Mouse (Mus musculus) spleen, adult 10 weeks (tissue): ENCODE data around the gene Ints13. TPM values are rescaled to one million over a fixed set of nuclear protein-coding genes. Genes with fewer than 3 reads are reported as not detected.

ENCODE experiments used
- polyA plus RNA-seq: library from polyadenylated mRNA; stranded (reverse); fragments of 350-450 nt; fragmentation: Illumina TruSeq; extraction: RNeasy Lipid Tissue Mini Kit (QIAGEN cat#74804); gene quantifications from one replicate; pipeline ENCODE4 v1.2.3, GENCODE M21; 2015; ENCODE audit warnings: low replicate concordance; ENCODE audit not compliant: insufficient read depth

The Ints13 gene
- 120 TPM for polyA plus RNA-seq

DNA sequence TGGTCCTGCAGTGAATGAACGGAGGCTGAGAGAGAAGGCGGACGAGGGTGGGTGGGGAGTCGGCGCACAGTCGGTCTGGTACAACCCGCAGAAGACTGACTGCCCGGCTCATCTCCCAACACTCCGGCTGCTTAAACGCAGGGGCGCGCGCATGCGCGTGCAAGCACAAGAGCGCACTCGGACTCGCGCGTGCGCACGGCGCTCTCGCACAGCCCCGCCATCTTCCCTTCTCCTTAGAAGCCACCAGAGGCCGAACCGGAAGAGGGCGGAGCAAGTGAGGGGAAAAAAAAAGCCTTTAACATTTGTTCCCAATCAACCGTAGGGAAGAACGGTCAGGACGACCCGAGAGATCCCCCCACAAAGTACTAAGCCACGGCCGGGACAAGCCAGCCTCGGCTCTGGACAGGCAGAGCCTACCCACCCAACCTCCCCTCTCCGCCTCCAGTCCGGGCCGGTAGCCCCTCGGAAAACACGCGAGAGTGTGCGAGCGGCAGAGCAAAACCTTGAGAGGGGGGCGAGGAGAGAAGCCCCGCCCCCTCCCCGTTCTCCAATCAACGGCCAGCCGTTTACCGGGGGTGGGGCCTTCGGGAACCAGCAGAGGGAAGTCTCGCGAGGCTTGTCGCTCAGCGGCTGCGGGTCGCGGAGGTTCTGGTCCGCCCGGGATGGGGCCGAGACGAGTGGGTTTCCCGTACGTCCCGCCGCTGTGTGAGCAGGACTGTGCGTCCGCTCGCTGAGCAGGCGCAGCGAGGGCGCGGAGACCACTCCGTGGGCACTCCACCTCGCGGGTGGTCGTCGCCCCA lies at the start of gene Ints13:
Gene Ints13 (minus strand): TSS at position 526 of the 800 bp plus-strand sequence.

DNA sequence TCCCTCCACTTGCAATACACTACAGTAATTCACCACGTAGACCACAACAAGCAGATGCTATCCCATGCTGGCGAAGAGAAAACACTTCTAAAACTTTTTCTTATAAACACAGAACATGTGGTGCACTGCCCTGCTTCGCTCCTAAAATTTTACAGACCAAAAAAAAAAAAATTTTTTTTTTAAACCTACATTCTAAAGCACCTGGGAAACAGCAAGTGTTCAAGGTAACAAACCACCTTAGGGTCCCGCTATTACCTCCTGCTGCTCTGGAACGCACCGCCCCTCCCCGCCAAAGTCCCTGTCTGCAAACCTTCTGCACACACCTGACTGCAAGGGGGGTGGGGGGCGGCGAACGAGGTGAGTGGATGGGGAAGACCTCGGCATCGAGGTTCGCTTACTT lies 732 bp downstream of the Ints13 start, which contains the start of gene Fgfr1op2:
Gene Fgfr1op2 (plus strand): TSS at position 301 of the 400 bp plus-strand sequence.

DNA sequence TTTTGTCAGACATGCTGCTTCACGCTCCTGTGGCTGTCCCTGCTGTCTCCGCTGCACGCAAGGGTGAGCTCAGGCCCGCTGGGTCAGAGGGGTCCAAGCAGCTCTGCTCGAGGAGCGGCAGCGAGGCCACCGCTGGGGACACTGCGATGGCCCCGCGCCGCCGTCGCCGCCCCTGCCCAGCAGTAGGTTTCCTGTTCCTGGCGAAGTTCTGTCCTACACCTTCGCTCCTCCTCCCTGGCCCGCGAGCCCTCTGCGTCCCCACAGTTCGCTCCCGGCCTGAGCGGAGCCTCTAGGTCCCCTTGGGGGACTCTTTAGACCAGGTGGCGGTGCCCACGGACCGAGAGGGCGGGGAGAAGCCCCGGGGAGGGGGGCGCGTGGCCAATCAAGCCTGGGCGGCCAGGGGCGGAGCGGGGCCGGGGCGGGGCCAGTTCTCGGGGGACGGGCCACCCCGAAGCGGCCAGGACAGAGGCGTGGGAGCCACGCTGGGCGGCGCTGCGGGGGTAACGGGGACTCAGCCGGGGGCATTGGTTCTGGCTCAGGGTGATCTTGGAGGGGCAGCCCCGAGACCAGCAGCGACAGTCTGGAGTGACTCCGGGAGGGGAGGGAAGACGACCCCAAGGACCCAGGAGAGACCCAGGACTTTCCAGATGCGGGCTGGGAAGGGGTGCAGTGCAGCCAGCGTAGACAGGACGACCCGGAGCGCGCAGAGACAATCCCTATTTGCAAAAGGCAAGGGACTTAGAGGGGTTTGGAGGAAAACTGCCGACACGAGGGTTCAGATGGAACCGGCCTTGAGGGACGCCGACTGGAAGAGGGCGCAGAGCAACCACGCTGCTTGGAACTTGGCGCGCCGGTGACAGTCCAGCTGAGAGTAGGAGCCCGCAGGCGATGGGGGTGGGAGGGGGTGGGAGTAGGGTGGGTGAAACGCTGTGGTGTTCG lies 75.5 kb downstream of the Ints13 start, which contains the start of gene Itpr2:
Gene Itpr2 (minus strand): TSS at position 358 of the 939 bp plus-strand sequence.

Other genes starting within 250 kb of the Ints13 start
- 32.2 TPM for gene Itpr2, start 75.6 kb downstream of the Ints13 start, polyA plus RNA-seq
- gene Fgfr1op2, start 632 bp downstream of the Ints13 start, polyA plus RNA-seq: 199 TPM
- 76.5 TPM for gene Med21, start 64.7 kb upstream of the Ints13 start, polyA plus RNA-seq
- gene Tm7sf3, start 65.0 kb upstream of the Ints13 start, polyA plus RNA-seq: 19.0 TPM
- gene Stk38l, start 147.2 kb upstream of the Ints13 start, polyA plus RNA-seq: 12.0 TPM
- 2.6 TPM for gene Arntl2, start 218.2 kb upstream of the Ints13 start, polyA plus RNA-seq